Mouse (Mus musculus): ENCODE results near the gene Mrpl34. TPM values are rescaled to one million over a fixed set of nuclear protein-coding genes. Genes with fewer than 3 reads are reported as not detected.

Gene Mrpl34
- polyA plus RNA-seq, 1 experiment from 2014 or later = 221 TPM

- DNase-seq (ENCODE audit: low spot score) = peak; percentile 99
Measured at GRCm38 (mm10) chr8:71468916-71469315, 4.2 kb downstream of the Mrpl34 start, which contains the start of gene Dda1. Gene Dda1 (plus strand): TSS chr8:71469199.

- peak; percentile 69 for DNase-seq (ENCODE audit: low spot score)
Measured at GRCm38 (mm10) chr8:71469411-71469810, 4.7 kb downstream of the Mrpl34 start.

GRCm38 (mm10) chr8:71470146-71470912, 5.6 kb downstream of the Mrpl34 start:
- DNase-seq (ENCODE audit: low spot score) = no peak

GRCm38 (mm10) chr8:71470913-71471255, 6.1 kb downstream of the Mrpl34 start:
- no peak for DNase-seq (ENCODE audit: low spot score)

GRCm38 (mm10) chr8:71471861-71472260, 7.1 kb downstream of the Mrpl34 start:
- no peak for DNase-seq (ENCODE audit: low spot score)

GRCm38 (mm10) chr8:71472601-71473386, 8.0 kb downstream of the Mrpl34 start:
- DNase-seq (ENCODE audit: low spot score) = no peak

- no peak for DNase-seq (ENCODE audit: low spot score)
Measured at GRCm38 (mm10) chr8:71474344-71474743, 9.6 kb downstream of the Mrpl34 start.

- no peak for DNase-seq (ENCODE audit: low spot score)
Measured at GRCm38 (mm10) chr8:71474785-71475701, 10.3 kb downstream of the Mrpl34 start.

GRCm38 (mm10) chr8:71475702-71476075, 10.9 kb downstream of the Mrpl34 start:
- DNase-seq (ENCODE audit: low spot score) = no peak

- DNase-seq (ENCODE audit: low spot score) = peak; percentile 79
Measured at GRCm38 (mm10) chr8:71476099-71476940, 11.6 kb downstream of the Mrpl34 start.

- DNase-seq (ENCODE audit: low spot score) = peak; percentile 56
Measured at GRCm38 (mm10) chr8:71477196-71477845, 12.6 kb downstream of the Mrpl34 start.

- no peak for DNase-seq (ENCODE audit: low spot score)
Measured at GRCm38 (mm10) chr8:71478943-71479342, 14.2 kb downstream of the Mrpl34 start.

GRCm38 (mm10) chr8:71483932-71484331, 19.2 kb downstream of the Mrpl34 start:
- DNase-seq (ENCODE audit: low spot score) = peak; percentile 73

GRCm38 (mm10) chr8:71484736-71485135, 20.0 kb downstream of the Mrpl34 start:
- no peak for DNase-seq (ENCODE audit: low spot score)

- DNase-seq (ENCODE audit: low spot score) = peak; percentile 82
Measured at GRCm38 (mm10) chr8:71485142-71486135, 20.7 kb downstream of the Mrpl34 start, which contains the start of gene Ano8. Gene Ano8 (minus strand): TSS chr8:71485963.

GRCm38 (mm10) chr8:71486136-71486529, 21.4 kb downstream of the Mrpl34 start:
- DNase-seq (ENCODE audit: low spot score) = peak; percentile 25

GRCm38 (mm10) chr8:71487691-71488445, 23.1 kb downstream of the Mrpl34 start, which contains the start of gene Gtpbp3:
Gene Gtpbp3 (plus strand): TSS chr8:71488103.
- DNase-seq (ENCODE audit: low spot score) = peak; percentile 78

- DNase-seq (ENCODE audit: low spot score) = peak; percentile 95
Measured at GRCm38 (mm10) chr8:71488454-71488853, 23.7 kb downstream of the Mrpl34 start.
